Mouse (Mus musculus): Measurements from ENCODE around the gene Fam184a.
A peak's percentile ranks its signal among the peaks of the same experiment; 100 is the strongest.
"Not testable (repeated sequence)": the region's sequence is repeated elsewhere in the genome, so short reads cannot be mapped to it uniquely, and the experiment has no call there.

The Fam184a gene

DNA sequence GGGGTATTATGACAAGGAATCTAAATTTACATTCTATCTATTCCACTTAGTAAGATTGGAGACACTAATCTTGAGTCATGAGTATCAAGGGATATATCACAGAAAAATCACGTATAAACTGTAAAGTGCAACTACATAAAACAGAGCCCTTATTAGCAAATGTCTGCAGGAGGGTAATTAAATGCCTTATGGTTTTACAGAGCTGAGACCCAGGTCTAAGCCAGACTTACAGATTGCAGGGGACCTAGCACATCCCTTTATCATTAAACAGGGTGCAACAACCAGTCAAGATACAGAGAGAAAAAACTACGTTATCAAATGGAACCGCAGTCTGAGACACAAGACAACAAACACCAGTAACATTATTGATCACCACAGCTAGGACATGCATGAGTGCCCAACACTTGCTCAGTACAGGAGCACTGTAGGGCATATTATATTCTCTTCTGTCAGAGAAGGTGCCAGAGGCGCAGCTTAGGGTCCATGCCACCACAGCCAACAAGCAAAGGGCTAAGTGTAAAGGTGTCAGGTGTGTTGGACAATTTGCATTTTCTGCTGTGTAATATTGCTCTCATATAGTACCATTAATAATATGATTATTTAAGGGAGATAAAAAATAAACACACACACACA is 61.9 kb downstream of the Fam184a start:
- DNase-seq (ENCODE audit: low spot score in 2 of 2), result no peak

DNA sequence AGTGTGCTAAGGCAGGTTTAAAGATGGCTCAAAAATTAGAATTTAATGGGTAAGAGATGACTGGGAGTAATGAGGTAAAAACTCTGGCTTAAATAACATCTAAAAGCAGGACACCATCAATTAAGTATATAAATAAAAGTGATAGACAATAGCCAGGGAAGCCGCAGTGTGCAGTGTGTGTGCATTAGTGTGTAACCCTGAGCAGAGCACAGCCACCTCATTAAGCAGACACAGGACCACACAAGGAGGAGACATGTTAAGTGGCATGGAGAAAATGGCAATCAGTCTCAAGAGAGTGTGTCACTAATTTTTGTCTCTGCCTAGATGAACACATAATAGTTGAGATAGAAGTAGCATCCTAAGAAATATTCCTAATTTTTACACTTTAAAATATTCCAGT is 62.4 kb downstream of the Fam184a start:
- no peak for DNase-seq (ENCODE audit: low spot score in 2 of 2)

DNA sequence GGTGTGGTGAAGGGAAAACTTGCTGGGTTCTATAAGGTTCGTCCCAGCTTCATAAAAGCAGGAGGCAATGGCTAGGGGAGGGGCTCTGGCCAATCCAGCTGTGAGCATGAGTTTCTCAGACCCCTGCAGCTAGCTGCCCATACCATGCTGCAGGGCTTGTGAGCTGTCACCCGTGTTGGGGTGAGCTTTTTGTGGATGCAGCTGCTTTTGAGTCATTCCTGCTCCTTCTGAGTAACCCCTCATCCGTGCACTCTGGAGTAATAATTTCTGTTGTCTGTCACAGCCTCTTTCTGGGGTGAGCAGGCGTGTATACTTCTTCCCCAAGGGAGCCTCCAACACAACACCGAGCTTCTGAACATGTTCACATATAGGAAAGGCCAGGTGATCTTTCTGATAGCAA is 63.0 kb downstream of the Fam184a start:
- no peak for DNase-seq (ENCODE audit: low spot score in 2 of 2)

DNA sequence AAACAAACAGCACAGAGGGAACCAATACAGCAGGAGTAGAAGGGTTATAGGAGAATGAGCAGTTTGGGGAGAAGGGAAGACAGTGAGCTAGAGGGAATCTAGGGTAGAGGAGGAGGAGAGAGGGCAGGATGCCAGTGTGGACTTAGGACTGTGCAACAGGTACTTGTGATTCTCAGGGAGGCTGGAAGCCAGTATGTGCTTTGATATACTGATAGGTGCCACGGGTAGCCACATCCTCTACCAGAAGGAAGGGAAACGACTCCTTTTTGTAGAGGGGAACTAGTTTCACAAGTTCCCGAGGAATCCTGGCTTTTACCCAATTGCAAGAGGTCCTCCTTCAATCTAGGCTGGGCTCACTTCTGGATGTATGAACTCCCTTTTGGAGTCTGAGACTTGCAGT is 65.1 kb downstream of the Fam184a start:
- no peak for DNase-seq (ENCODE audit: low spot score in 2 of 2)

DNA sequence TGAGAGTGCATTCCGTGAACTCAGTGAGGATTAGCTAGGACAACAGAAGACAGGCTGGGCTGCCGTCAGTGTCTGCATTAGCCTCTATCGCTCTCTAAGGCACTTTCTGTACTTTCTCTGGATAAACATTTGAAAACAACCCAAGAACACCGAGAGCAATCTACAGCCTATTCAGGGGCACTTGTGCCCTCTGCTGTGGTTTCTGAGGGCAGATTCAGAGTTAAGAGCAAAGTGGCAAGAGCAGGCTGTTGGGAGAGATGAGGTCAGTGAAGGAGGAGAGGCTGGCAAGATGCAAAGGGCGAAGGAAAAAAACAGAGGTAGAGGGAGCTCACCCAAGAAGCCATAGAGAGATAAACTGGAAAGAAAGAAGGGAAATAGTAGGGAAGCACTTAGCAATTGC is 67.7 kb downstream of the Fam184a start:
- DNase-seq (ENCODE audit: low spot score in 2 of 2), result no peak

DNA sequence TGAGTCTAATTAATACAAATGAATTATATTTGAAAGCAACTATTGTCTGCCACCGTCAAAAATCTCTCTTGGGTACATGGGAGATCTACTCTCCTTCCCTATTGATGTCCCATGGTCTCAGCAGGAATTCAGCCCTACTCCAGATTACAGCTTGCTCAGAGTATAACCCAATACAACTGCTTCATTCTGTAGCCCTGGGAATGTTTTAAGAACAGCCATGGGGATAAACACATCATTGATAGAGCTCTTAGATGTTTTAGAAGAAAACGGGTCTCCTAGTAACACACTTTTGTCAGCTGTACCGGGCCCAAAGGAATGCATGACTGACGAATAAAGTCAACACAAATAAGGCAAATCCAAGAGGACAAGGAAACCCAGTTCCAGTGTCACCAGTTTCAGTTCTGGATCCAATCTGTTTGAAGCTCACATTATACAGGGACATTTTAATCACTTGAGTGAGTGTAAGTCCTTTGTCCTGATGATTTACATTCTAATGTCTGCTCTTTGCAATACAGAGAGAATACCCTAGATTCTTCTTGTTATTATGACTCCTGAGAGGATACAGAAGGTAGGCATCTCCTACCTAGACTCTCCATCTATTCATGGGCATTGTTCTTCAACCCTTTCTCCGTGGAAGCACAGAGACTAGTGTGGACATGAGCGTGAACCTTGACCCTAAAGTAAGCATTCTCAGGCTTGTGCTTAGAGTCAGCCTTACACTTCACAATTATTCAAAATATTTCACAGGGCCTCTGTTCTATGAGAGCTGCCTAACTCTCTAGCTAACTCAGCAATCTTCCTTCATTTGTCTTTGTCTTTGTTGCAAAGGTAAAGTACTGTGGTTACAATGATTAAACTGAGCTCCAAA is 71.0 kb downstream of the Fam184a start:
- no peak for DNase-seq (ENCODE audit: low spot score in 2 of 2)

DNA sequence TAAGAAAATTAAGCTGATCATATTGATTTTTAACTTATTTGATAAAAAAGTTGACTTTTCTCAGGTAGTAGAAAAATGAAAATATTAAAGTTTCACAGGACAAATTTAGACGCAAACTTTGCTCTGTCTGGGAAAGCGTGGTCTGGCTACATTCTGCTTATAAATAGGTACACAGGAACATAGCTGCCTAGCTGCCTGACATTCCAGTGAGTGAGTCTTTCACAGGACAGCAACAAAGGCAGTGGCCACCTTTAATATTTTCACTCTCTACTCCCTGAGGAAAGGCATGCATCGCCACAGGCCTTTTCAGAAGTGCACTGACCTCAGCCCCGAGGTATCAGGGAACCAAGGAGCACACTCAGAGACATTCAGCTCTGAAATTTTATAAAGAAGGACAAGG is 89.1 kb downstream of the Fam184a start:
- DNase-seq (ENCODE audit: low spot score in 2 of 2), result no peak

DNA sequence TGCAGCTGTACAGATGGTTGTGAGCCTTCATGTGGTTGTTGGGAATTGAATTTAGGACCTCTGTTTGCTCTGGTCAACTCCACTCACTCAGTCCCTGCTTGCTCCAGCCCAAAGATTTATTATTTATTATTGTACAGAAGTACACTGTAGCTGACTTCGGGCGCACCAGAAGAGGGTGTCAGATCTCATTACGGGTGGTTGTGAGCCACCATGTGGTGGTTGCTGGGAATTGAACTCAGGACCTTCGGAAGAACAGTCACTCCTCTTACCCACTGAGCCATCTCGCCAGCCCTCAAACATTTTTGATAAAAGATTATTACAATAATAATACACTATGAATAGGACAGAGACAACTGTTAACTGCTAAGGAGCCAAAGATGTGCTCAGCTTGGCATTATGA is 96.7 kb downstream of the Fam184a start:
- not testable (repeated sequence) for DNase-seq (ENCODE audit: low spot score in 2 of 2)

DNA sequence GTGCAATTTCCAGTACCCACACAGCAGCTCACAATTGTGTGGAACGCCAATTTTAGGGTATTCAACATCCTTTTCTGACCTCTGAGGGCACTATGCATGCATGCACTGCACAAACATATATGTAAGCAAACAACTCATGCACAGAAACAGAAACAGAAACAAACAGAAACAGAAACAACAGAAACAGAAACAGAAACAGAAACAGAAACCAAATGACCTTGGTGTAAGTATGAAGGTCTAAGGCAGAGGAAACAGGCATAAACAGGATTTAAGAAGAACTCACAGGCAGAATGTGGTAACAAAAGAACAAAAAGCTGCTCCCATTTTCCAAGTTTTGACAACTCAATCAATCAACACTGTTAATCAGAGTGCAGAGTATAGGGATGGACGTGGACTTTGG is 100.2 kb downstream of the Fam184a start:
- no peak for DNase-seq (ENCODE audit: low spot score in 2 of 2)

DNA sequence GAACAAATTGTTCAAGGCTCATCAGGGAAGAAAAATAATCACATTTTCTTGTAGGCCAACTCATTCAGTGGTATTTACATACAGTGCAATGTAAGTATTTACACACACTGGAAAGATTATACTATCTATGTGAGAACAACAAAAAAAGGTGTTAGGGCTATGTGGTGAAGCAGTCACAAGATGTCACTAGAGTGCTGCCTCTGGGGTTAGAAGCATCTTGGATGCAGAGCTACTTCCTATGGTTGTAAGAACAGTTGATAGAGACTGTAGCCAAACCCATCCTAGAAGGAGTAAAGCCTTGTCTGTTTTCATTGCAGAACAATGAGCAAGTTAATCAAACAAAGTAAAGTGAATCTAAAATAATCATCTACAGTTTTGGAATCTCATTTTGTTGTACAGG is 109.4 kb downstream of the Fam184a start:
- DNase-seq (ENCODE audit: low spot score in 2 of 2), result peak; percentile 26 to 54

DNA sequence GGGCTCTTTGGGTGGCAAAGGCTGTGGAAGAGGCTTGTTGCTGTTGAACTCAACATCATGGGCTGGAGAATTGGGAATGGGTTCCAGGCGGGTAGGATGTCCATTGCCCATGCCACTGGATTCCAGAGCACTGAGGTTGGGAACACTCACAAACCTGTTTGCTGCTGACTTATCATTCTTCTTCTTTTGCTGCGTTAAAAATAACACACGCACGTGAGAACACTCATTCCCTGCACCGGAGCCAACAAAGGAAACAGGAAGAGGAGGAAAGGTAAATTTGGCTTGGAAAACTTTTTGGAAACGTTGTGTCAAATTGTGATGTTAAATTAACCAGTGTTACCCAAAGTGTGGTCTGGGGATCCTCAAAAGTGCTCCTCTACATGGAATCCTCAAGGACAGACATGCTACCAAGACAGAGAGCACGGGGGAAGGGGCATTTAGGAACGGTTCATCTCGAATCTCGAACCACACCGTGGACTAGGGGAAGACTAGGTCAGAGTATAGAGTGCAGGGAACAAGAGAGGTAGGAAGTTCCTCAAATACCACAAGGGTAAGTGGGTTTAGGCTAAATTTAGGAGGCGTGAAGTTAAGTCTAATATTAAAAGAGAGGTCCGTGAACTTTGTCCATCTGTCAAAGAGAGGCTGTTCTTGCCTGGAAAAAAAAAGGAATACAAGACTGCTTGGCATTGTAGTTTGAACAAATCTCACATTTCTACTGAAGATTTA is 115.5 kb downstream of the Fam184a start:
- DNase-seq (ENCODE audit: low spot score in 2 of 2), result no peak

DNA sequence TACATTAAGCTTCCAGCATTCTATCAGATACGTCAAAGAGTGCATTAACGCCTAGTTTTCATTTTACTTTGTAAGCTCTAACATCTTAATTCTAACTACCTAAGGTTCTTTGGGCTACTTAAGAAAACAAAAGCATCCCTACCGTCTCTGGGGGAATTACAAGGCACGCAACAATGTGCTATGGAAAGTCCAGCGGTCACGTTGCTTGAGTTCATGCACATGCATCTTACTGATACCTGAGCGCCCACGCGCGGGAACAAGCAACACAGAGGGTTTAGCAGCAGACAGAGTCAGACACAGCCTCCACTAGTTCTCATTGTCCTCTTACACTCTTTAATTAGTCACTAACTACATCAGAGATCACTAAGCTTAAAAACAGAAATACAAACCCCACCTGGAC is 116.8 kb downstream of the Fam184a start:
- no peak for DNase-seq (ENCODE audit: low spot score in 2 of 2)

DNA sequence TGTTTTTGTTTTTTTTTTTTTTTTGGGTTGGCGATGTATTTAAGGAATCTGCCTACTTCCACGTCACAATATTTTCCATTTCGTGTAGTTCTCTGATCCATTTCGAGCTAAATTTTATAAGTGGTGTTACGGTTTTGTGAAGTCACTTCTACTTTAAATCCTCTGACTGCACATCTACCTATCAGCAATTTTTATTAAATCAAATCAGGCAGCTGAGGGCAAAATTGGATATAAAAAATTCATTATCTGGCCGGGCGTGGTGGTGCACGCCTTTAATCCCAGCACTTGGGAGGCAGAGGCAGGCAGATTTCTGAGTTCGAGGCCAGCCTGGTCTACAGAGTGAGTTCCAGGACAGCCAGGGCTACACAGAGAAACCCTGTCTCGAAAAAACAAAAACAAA is 120.6 kb downstream of the Fam184a start, which contains the start of gene Mcm9:
Gene Mcm9 (minus strand): TSS at position 101 of the 400 bp plus-strand sequence.
- DNase-seq (ENCODE audit: low spot score in 2 of 2), result not testable (repeated sequence)

DNA sequence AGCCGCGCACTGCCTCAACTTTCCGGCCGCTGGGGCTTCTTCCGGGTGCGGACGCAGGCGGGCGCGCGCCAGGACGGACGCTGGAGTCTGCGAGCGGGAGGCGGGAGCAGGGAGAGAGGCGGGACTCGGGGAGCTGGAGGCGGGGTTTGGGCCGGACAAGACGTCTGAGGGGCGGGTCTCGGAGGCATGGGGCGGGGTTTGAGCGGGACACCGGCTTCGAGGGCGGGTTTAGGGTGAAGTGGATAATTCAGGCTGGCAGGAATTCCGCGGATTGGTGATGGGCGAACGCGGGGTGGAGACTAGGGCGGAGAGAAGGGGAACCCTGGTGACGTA is 121.0 kb downstream of the Fam184a start:
- peak; percentile 95 to 96 for DNase-seq (ENCODE audit: low spot score in 2 of 2)

DNA sequence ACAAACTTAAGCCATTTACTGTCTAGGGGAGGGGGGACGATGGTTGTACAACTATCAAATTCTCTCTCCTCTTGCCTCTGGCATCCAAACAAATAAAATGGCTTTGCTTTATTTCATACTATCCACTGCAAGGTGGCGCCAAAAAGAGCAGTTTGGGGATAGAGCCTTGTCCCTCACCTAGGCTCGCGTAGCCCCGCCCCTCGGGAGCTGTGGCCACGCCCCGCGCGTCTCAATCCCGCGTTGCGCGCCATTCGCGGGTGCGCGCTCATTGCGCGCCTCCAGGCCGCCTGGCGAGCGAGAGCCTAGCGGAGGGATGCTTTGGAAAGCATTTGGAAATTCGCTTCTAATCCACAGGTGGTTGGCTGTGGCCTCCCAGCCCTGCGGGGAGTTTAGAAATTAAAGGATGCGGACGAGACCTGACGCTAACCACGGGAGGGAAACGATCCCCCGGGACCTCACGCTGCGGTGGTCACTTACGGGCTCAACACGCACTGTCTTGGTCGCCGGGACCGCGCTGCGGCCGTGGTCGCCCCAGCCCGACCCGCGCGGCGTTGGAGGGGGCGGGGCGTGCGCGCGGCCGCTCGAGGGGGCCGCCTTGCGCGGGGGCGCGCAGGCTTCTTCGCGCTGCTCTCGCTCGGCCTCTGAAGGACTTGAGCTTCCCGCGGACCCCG is 121.5 kb downstream of the Fam184a start:
- peak; percentile 86 to 90 for DNase-seq (ENCODE audit: low spot score in 2 of 2)

DNA sequence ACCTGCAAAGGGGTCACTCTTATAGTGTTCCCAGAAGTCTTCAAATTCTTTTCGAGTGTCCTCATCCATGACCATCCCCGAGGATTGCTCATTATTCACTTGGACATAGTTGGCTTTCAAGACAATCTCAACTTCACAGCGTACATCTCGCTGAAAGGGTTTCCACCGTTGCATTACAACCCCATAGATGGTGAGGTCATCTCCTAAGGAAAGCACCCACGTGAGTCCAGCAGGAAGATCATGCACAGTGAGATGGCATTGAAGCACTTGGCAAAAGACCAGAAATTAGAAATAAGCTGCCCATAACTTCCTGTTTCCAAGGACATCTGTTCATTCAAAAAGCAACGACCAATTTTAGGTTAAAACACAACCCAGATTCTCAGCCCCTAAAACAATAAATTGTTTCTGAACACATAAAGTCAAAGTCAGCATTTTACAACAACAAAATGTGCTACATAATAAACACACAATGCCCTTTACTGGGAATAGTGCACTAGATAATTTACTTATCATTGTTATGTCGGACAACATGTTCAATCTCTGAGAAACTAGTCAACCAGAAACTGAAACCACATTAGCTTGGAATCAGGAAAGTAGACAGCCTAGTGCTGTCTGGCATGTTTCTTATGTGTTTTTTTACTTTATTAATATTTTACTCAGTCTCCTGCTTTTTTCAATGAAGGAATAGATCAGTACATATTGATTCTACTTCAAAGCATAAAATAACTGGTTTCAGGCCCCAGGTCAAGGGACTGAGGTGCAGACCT is 134.9 kb downstream of the Fam184a start:
- DNase-seq (ENCODE audit: low spot score in 2 of 2), result no peak

DNA sequence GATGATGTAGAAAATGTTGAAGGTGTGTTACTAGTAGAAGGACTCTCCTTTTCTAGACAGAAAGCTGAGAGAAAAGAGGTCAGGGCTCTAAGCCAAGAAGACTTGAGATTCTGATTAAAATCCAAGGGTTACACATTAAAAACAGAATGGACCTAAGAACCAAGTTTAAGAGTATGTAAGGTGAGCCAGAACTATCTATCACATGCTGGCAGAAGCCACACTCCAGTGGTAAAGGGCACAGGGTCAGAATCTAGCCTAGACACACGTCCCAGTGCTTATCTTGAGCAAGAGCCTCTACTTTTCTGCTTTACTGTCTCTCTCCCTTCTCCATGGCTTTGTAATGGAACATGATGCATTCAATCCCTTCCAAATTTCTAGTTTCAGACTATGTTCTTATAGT is 137.0 kb downstream of the Fam184a start:
- DNase-seq (ENCODE audit: low spot score in 2 of 2), result no peak

DNA sequence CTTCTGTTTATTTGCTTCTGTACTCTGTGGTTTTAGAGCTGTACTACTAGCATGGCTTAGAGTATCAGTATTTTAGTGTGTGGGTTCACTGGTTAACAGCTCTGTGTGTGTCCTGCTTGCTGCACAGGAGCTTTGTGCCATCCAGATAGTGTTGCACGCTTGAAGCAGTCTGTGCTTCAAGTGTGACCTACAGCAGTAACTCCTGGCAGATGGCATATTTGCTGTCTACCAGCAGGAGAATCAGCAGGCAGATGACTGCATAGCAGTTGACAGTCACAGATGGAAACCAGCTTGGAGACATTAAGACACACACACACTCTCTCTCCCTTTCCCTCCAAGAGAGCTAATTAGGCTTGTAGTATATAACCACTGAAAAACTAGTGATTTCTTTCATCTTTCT is 138.8 kb downstream of the Fam184a start:
- DNase-seq (ENCODE audit: low spot score in 2 of 2), result no peak

DNA sequence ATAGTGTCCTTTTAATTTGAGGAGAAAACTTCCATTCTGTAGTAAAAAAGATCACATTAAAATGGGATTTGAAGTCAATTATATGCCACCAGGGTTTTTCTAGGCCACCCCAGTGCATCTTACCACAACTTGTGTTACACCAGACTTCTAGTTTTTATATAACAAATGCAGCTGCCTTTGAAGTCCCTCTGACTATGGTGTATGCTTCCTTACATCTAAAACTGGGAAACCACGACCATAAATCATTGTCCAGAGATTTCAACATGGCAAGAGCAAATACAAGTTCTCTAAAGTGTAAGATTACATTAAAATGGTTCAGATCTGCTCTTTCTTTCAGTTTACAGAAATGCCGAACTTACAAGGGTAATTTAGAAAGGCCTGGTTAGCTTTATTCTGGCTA is 142.6 kb downstream of the Fam184a start:
- DNase-seq (ENCODE audit: low spot score in 2 of 2), result no peak

DNA sequence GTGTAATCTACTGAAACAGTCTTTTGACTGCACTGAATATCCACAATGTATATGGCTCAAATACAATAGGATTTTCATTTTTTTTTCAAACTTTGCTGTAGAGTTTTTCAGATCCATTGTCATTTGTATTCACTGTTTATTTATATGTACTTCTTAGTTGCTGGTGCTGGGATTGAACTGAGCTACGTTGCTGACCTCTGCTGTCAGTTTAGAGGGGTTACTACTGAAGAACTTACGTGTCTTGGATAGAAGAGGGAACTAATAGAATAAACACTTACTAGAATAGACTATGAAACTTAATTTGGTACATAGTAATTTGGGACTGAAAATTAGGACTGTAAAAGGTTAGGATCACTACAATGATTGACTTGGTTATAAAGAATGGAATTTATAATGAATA is 145.6 kb downstream of the Fam184a start:
- DNase-seq (ENCODE audit: low spot score in 2 of 2), result no peak

DNA sequence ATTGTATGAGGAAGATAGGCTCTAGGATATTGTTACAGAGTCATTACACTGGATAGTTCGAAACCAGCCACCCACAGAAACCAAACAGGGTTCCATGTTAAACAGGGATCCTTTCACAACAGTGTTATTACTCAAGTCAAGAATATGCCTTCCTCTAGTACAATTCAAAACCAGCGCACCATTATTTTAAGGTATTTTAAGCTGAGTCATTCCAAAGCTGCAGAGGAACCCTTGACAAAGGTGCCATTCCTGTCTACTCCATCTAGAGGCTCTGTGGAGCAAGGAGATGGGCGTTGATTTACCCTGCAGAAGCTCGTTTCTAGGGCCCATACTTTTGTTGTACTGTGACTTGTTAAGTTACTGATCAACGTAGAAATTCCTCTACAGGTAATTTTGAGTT is 152.1 kb downstream of the Fam184a start:
- no peak for DNase-seq (ENCODE audit: low spot score in 2 of 2)

Data from frontal cortex, postnatal 36 days (tissue).